Mouse (Mus musculus) brain, embryonic 14.5 days (tissue): ENCODE data around the gene Tln2.

Experiments
- CTCF ChIP-seq: fragments of 200-500 bp; IDR thresholded peaks from 2 replicates; pipeline ENCODE4 v1.5.1; 2012; ENCODE audit warnings: inconsistent platforms, mild to moderate bottlenecking, moderate library complexity, borderline replicate concordance; ENCODE audit not compliant: insufficient read depth, insufficient read length; ENCODE audit errors: extremely low read depth
- POLR2A ChIP-seq: fragments of 200-500 bp; IDR thresholded peaks from 2 replicates; pipeline ENCODE4 v1.6.1; 2012; ENCODE audit warnings: mild to moderate bottlenecking, inconsistent platforms, borderline replicate concordance; ENCODE audit not compliant: poor library complexity, insufficient read depth, insufficient read length, severe bottlenecking; ENCODE audit errors: extremely low read depth

DNA sequence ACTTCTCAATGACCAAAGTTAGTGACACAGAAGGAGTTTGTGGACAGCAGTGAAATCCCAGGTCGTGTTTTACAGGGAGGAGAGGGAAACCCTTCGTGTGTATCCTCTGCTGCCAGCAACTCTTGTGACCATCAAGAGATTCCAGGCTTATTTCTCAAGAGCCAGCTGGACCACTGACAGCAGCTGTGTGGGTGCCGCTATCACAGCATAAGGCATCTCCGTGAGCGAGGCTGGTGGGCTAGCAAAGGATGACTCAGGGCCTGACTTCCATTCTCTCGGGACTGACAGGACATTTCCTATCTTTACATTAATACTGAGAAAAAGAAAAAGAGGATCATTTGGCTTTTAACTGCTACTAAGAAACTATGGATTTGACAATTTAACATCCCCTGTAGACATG is 283.1 kb downstream of the Tln2 start:
- no peak for TF ChIP-seq CTCF
- no peak for TF ChIP-seq POLR2A
